Mouse (Mus musculus): ENCODE measurements around the gene Rem2. TPM values are rescaled to one million over a fixed set of nuclear protein-coding genes. Genes with fewer than 3 reads are reported as not detected.

Gene Rem2
- polyA plus RNA-seq, 1 experiment from 2014 or later, result 12.5 TPM

- 89% methylated on average over 11 of the region's 11 CpGs for WGBS
These were observed 40.5 kb upstream of the Rem2 start for GRCm38 (mm10) chr14:54435194-54435918.

GRCm38 (mm10) chr14:54439155-54439554 lies 36.7 kb upstream of the Rem2 start:
- peaks cover 47% of the 10 kb centered on the region for H3K4me1 ChIP-seq
- H3K27ac ChIP-seq, result 0 out of 2 replicates have a peak overlapping the region, but pooled peaks have one; percentile 6
- 0 out of 2 replicates have a peak, but pooled peaks cover 3% of the 10 kb centered on the region for H3K27me3 ChIP-seq (ENCODE audit: poor library complexity, severe bottlenecking)
- H3K9me3 ChIP-seq, result no peaks in the 10 kb centered on the region
- 81% methylated on average over 12 of the region's 12 CpGs for WGBS
- no peak overlapping the region for H3K4me3 ChIP-seq
- H3K36me3 ChIP-seq (replicated peaks), result peaks cover 72% of the 10 kb centered on the region
- DNase-seq (ENCODE audit: extremely low spot score, low spot score), result no peak

More at GRCm38 (mm10) chr14:54435194-54435918, 40.5 kb upstream of the Rem2 start:
- Histone ChIP-seq H3K27ac (0 out of 2 replicates have a peak overlapping the region, but pooled peaks have one; percentile 25), H3K4me3 (no peak overlapping the region), H3K36me3 (replicated peaks) (peaks cover 61% of the 10 kb centered on the region), H3K9me3 (no peaks in the 10 kb centered on the region), H3K27me3 (ENCODE audit: poor library complexity, severe bottlenecking) (peaks cover 28% of the 10 kb centered on the region), H3K4me1 (peaks cover 57% of the 10 kb centered on the region)
- no peak for DNase-seq (ENCODE audit: extremely low spot score, low spot score)

- H3K4me1 ChIP-seq, result peaks cover 47% of the 10 kb centered on the region
- WGBS, result 52% methylated on average over 7 of the region's 7 CpGs
- no peaks in the 10 kb centered on the region for H3K27me3 ChIP-seq (ENCODE audit: poor library complexity, severe bottlenecking)
- H3K9me3 ChIP-seq, result no peaks in the 10 kb centered on the region
- H3K4me3 ChIP-seq, result no peak overlapping the region
- H3K36me3 ChIP-seq (replicated peaks), result peaks cover 69% of the 10 kb centered on the region
- no peak for DNase-seq (ENCODE audit: extremely low spot score, low spot score)
- H3K27ac ChIP-seq, result peak overlapping the region; percentile 6; the same call in 1 of the 2 replicates
These were observed 36.3 kb upstream of the Rem2 start for GRCm38 (mm10) chr14:54439610-54440009.

- peaks cover 47% of the 10 kb centered on the region for H3K4me1 ChIP-seq
- H3K27ac ChIP-seq, result 0 out of 2 replicates have a peak overlapping the region, but pooled peaks have one; percentile 25
- peaks cover 62% of the 10 kb centered on the region for H3K36me3 ChIP-seq (replicated peaks)
- no peak overlapping the region for H3K4me3 ChIP-seq
- H3K9me3 ChIP-seq, result no peaks in the 10 kb centered on the region
- DNase-seq (ENCODE audit: extremely low spot score, low spot score), result no peak
- WGBS, result 93% methylated on average over 14 of the region's 14 CpGs
- no peaks in the 10 kb centered on the region for H3K27me3 ChIP-seq (ENCODE audit: poor library complexity, severe bottlenecking)
These were observed 35.4 kb upstream of the Rem2 start for GRCm38 (mm10) chr14:54440538-54440937.

- Histone ChIP-seq H3K27me3 (ENCODE audit: poor library complexity, severe bottlenecking) (no peaks in the 10 kb centered on the region), H3K36me3 (replicated peaks) (peaks cover 54% of the 10 kb centered on the region), H3K4me3 (no peak overlapping the region), H3K9me3 (no peaks in the 10 kb centered on the region), H3K4me1 (peaks cover 47% of the 10 kb centered on the region), H3K27ac (no peak overlapping the region)
- WGBS, result 74% methylated on average over 4 of the region's 4 CpGs
- no peak for DNase-seq (ENCODE audit: extremely low spot score, low spot score)
These were observed 34.5 kb upstream of the Rem2 start for GRCm38 (mm10) chr14:54441365-54441764.

- DNase-seq (ENCODE audit: extremely low spot score, low spot score), result no peak
- 90% methylated on average over 3 of the region's 3 CpGs for WGBS
- Histone ChIP-seq H3K27me3 (ENCODE audit: poor library complexity, severe bottlenecking) (no peaks in the 10 kb centered on the region), H3K4me3 (no peak overlapping the region), H3K27ac (no peak overlapping the region), H3K9me3 (no peaks in the 10 kb centered on the region), H3K4me1 (peaks cover 47% of the 10 kb centered on the region), H3K36me3 (replicated peaks) (peaks cover 42% of the 10 kb centered on the region)
These were observed 33.4 kb upstream of the Rem2 start for GRCm38 (mm10) chr14:54442548-54442947.

GRCm38 (mm10) chr14:54443196-54443595 lies 32.7 kb upstream of the Rem2 start:
- peaks cover 47% of the 10 kb centered on the region for H3K4me1 ChIP-seq
- 39% methylated on average over 3 of the region's 3 CpGs for WGBS
- DNase-seq (ENCODE audit: extremely low spot score, low spot score), result no peak
- no peak overlapping the region for H3K4me3 ChIP-seq
- no peaks in the 10 kb centered on the region for H3K27me3 ChIP-seq (ENCODE audit: poor library complexity, severe bottlenecking)
- H3K9me3 ChIP-seq, result no peaks in the 10 kb centered on the region
- peaks cover 36% of the 10 kb centered on the region for H3K36me3 ChIP-seq (replicated peaks)
- peak overlapping the region; percentile 51 for H3K27ac ChIP-seq

- H3K9me3 ChIP-seq, result no peaks in the 10 kb centered on the region
- peaks cover 28% of the 10 kb centered on the region for H3K36me3 ChIP-seq (replicated peaks)
- H3K27ac ChIP-seq, result peak overlapping the region; percentile 45
- no peak overlapping the region for H3K4me3 ChIP-seq
- WGBS, result 61% methylated on average over 15 of the region's 15 CpGs
- peaks cover 46% of the 10 kb centered on the region for H3K4me1 ChIP-seq
- DNase-seq (ENCODE audit: extremely low spot score, low spot score), result no peak
- H3K27me3 ChIP-seq (ENCODE audit: poor library complexity, severe bottlenecking), result no peaks in the 10 kb centered on the region
These were observed 31.9 kb upstream of the Rem2 start for GRCm38 (mm10) chr14:54443712-54444618.

GRCm38 (mm10) chr14:54445476-54445875 lies 30.4 kb upstream of the Rem2 start:
- no peak for DNase-seq (ENCODE audit: extremely low spot score, low spot score)
- no peaks in the 10 kb centered on the region for H3K27me3 ChIP-seq (ENCODE audit: poor library complexity, severe bottlenecking)
- H3K36me3 ChIP-seq (replicated peaks), result peaks cover 13% of the 10 kb centered on the region
- peaks cover 35% of the 10 kb centered on the region for H3K4me1 ChIP-seq
- H3K4me3 ChIP-seq, result no peak overlapping the region
- no peaks in the 10 kb centered on the region for H3K9me3 ChIP-seq
- 56% methylated on average over 3 of the region's 3 CpGs for WGBS
- no peak overlapping the region; the same call in 1 of the 2 replicates for H3K27ac ChIP-seq

- H3K9me3 ChIP-seq, result no peaks in the 10 kb centered on the region
- H3K4me3 ChIP-seq, result no peak overlapping the region
- 93% methylated on average over 9 of the region's 9 CpGs for WGBS
- H3K27me3 ChIP-seq (ENCODE audit: poor library complexity, severe bottlenecking), result peaks cover 7% of the 10 kb centered on the region; the same call in 1 of the 2 replicates
- peaks cover 6% of the 10 kb centered on the region; the same call in 1 of the 2 replicates for H3K4me1 ChIP-seq
- H3K36me3 ChIP-seq (replicated peaks), result no peaks in the 10 kb centered on the region
- H3K27ac ChIP-seq, result no peak overlapping the region
- no peak for DNase-seq (ENCODE audit: extremely low spot score, low spot score)
These were observed 22.3 kb upstream of the Rem2 start for GRCm38 (mm10) chr14:54453566-54453965.

- Histone ChIP-seq H3K27ac (no peak overlapping the region), H3K36me3 (replicated peaks) (no peaks in the 10 kb centered on the region), H3K9me3 (no peaks in the 10 kb centered on the region), H3K4me3 (no peak overlapping the region), H3K27me3 (ENCODE audit: poor library complexity, severe bottlenecking) (peaks cover 7% of the 10 kb centered on the region; the same call in 1 of the 2 replicates), H3K4me1 (no peaks in the 10 kb centered on the region)
- WGBS, result 87% methylated on average over 11 of the region's 11 CpGs
- DNase-seq (ENCODE audit: extremely low spot score, low spot score), result no peak
These were observed 21.0 kb upstream of the Rem2 start for GRCm38 (mm10) chr14:54454669-54455528.
